Mouse (Mus musculus) kidney, embryonic 16.5 days (tissue): ENCODE results near the gene Tenm2. TPM values are rescaled to one million over a fixed set of nuclear protein-coding genes. Genes with fewer than 3 reads are reported as not detected.

Source experiments
- ATAC-seq: fragments of 200-750 bp; cut with Nextera tagmentation; 2 replicates; pipeline ENCODE4 v1.8.0; 2017; ENCODE audit warnings: moderate TSS enrichment; ENCODE audit not compliant: low FRiP score, low TSS enrichment
- H3K27ac ChIP-seq: fragments of 300-500 bp; sonication (generic); 2 replicates; pipeline ENCODE4 v1.5.1; 2014; ENCODE audit warnings: low read length
- H3K27me3 ChIP-seq: fragments of 300-500 bp; sonication (generic); 2 replicates; pipeline ENCODE4 v1.6.1; 2014; ENCODE audit warnings: low read length, control low read depth, mixed read lengths; ENCODE audit not compliant: insufficient read depth
- H3K36me3 ChIP-seq: fragments of 300-500 bp; sonication (generic); 2 replicates; pipeline ENCODE4 v1.6.1; 2014; ENCODE audit warnings: low read length, control low read depth, mixed read lengths; ENCODE audit not compliant: insufficient read depth
- H3K4me1 ChIP-seq: fragments of 300-500 bp; sonication (generic); 2 replicates; pipeline ENCODE4 v1.6.1; 2014; ENCODE audit warnings: low read length, control low read depth, mixed read lengths; ENCODE audit not compliant: insufficient read depth
- H3K4me2 ChIP-seq: fragments of 300-500 bp; sonication (generic); replicated peaks from 2 replicates; pipeline ENCODE4 v1.6.1; 2014; ENCODE audit warnings: low read depth, low read length
- H3K4me3 ChIP-seq: fragments of 300-500 bp; sonication (generic); 2 replicates; pipeline ENCODE4 v1.5.1; 2014; ENCODE audit warnings: mild to moderate bottlenecking, low read length
- H3K9ac ChIP-seq: fragments of 300-500 bp; sonication (generic); replicated peaks from 2 replicates; pipeline ENCODE4 v1.6.1; 2014; ENCODE audit warnings: low read length
- H3K9me3 ChIP-seq: fragments of 300-500 bp; sonication (generic); 2 replicates; pipeline ENCODE4 v1.6.1; 2016; ENCODE audit warnings: low read length, control low read depth
- WGBS: fragments of 180-500 bp; shearing (Covaris S2); extraction: QIAGEN DNeasy Blood & Tissue Kit; methylation state at CpG from one replicate; pipeline ENCODE4 v1.1.7; 2014; 5-methylcytosine and 5-hydroxymethylcytosine counted together
- polyA plus RNA-seq: library from polyadenylated mRNA; unstranded; fragments of >200 nt; fragmentation: Nextera tagmentation; extraction: Ambion mirVana; gene quantifications from 2 replicates; pipeline ENCODE4 v1.2.1, GENCODE M21; 2015

The Tenm2 gene
- polyA plus RNA-seq, 1 experiment from 2014 or later = 0.76 TPM

GRCm38 (mm10) chr11:36221271-36221975, 1014.3 kb downstream of the Tenm2 start:
- no peaks in the 10 kb centered on the region for H3K4me1 ChIP-seq
- no peak overlapping the region for H3K27ac ChIP-seq
- H3K27me3 ChIP-seq = no peaks in the 10 kb centered on the region
- 0 out of 2 replicates have a peak overlapping the region, but pooled peaks have one; percentile 18 for H3K9ac ChIP-seq
- H3K4me2 ChIP-seq = peak overlapping the region; percentile 54
- whole genome bisulfite sequencing = 18% methylated on average over 10 of the region's 10 CpGs
- H3K4me3 ChIP-seq = 0 out of 2 replicates have a peak overlapping the region, but pooled peaks have one; percentile 22
- peak; percentile 75 for ATAC-seq
- no peaks in the 10 kb centered on the region for H3K36me3 ChIP-seq
- no peaks in the 10 kb centered on the region for H3K9me3 ChIP-seq

- ATAC-seq = peak; percentile 63; the same call in 1 of the 2 replicates
- Histone ChIP-seq H3K9me3 (no peaks in the 10 kb centered on the region), H3K4me3 (no peak overlapping the region), H3K27ac (no peak overlapping the region), H3K27me3 (no peaks in the 10 kb centered on the region), H3K36me3 (no peaks in the 10 kb centered on the region), H3K4me2 (no peak overlapping the region), H3K4me1 (no peaks in the 10 kb centered on the region), H3K9ac (no peak overlapping the region)
- WGBS = 29% methylated on average over 5 of the region's 5 CpGs
Observed at GRCm38 (mm10) chr11:36220651-36221050, 1015.1 kb downstream of the Tenm2 start.

GRCm38 (mm10) chr11:36219586-36219985, 1016.2 kb downstream of the Tenm2 start:
- no peak overlapping the region for H3K4me2 ChIP-seq
- H3K9me3 ChIP-seq = no peaks in the 10 kb centered on the region
- H3K36me3 ChIP-seq = no peaks in the 10 kb centered on the region
- H3K9ac ChIP-seq = no peak overlapping the region
- no peak for ATAC-seq
- H3K4me3 ChIP-seq = no peak overlapping the region
- no peaks in the 10 kb centered on the region for H3K27me3 ChIP-seq
- H3K27ac ChIP-seq = no peak overlapping the region
- WGBS = 52% methylated on average over 4 of the region's 4 CpGs
- no peaks in the 10 kb centered on the region for H3K4me1 ChIP-seq

GRCm38 (mm10) chr11:36214589-36214988, 1021.2 kb downstream of the Tenm2 start:
- H3K27me3 ChIP-seq = no peaks in the 10 kb centered on the region
- H3K9ac ChIP-seq = no peak overlapping the region
- no peak for ATAC-seq
- no peak overlapping the region for H3K4me2 ChIP-seq
- 84% methylated on average over 3 of the region's 3 CpGs for WGBS
- no peaks in the 10 kb centered on the region for H3K36me3 ChIP-seq
- H3K4me3 ChIP-seq = no peak overlapping the region
- H3K27ac ChIP-seq = no peak overlapping the region
- H3K9me3 ChIP-seq = no peaks in the 10 kb centered on the region
- no peaks in the 10 kb centered on the region for H3K4me1 ChIP-seq

- H3K4me1 ChIP-seq = no peaks in the 10 kb centered on the region
- H3K9ac ChIP-seq = no peak overlapping the region
- H3K4me2 ChIP-seq = no peak overlapping the region
- H3K4me3 ChIP-seq = no peak overlapping the region
- H3K9me3 ChIP-seq = no peaks in the 10 kb centered on the region
- H3K36me3 ChIP-seq = no peaks in the 10 kb centered on the region
- H3K27me3 ChIP-seq = no peaks in the 10 kb centered on the region
- 79% methylated on average over 6 of the region's 6 CpGs for WGBS
- H3K27ac ChIP-seq = no peak overlapping the region
- ATAC-seq = no peak
Observed at GRCm38 (mm10) chr11:36204381-36204780, 1031.4 kb downstream of the Tenm2 start.

- Histone ChIP-seq H3K27ac (no peak overlapping the region), H3K36me3 (no peaks in the 10 kb centered on the region), H3K4me2 (no peak overlapping the region), H3K4me1 (no peaks in the 10 kb centered on the region), H3K4me3 (no peak overlapping the region), H3K9me3 (no peaks in the 10 kb centered on the region), H3K27me3 (no peaks in the 10 kb centered on the region), H3K9ac (no peak overlapping the region)
- WGBS = 69% methylated on average over 1 of the region's 1 CpGs
- no peak for ATAC-seq
Observed at GRCm38 (mm10) chr11:36203896-36204295, 1031.9 kb downstream of the Tenm2 start.

- Histone ChIP-seq H3K36me3 (no peaks in the 10 kb centered on the region), H3K27me3 (no peaks in the 10 kb centered on the region), H3K9me3 (no peaks in the 10 kb centered on the region), H3K4me2 (no peak overlapping the region), H3K27ac (no peak overlapping the region), H3K4me3 (no peak overlapping the region), H3K4me1 (no peaks in the 10 kb centered on the region), H3K9ac (no peak overlapping the region)
- no peak for ATAC-seq
- WGBS = 72% methylated on average over 2 of the region's 2 CpGs
Observed at GRCm38 (mm10) chr11:36194348-36194747, 1041.4 kb downstream of the Tenm2 start.

GRCm38 (mm10) chr11:36176106-36176505, 1059.7 kb downstream of the Tenm2 start:
- no peak overlapping the region for H3K4me3 ChIP-seq
- WGBS = 55% methylated on average over 7 of the region's 7 CpGs
- no peak for ATAC-seq
- 0 out of 2 replicates have a peak, but pooled peaks cover 7% of the 10 kb centered on the region for H3K4me1 ChIP-seq
- no peaks in the 10 kb centered on the region for H3K36me3 ChIP-seq
- no peak overlapping the region for H3K9ac ChIP-seq
- H3K27ac ChIP-seq = no peak overlapping the region
- H3K4me2 ChIP-seq = no peak overlapping the region
- no peaks in the 10 kb centered on the region for H3K9me3 ChIP-seq
- H3K27me3 ChIP-seq = 0 out of 2 replicates have a peak, but pooled peaks cover 3% of the 10 kb centered on the region

GRCm38 (mm10) chr11:36173076-36173690, 1062.6 kb downstream of the Tenm2 start:
- H3K9ac ChIP-seq = no peak overlapping the region
- 42% methylated on average over 11 of the region's 11 CpGs for WGBS
- 0 out of 2 replicates have a peak, but pooled peaks cover 7% of the 10 kb centered on the region for H3K4me1 ChIP-seq
- no peak for ATAC-seq
- H3K27ac ChIP-seq = no peak overlapping the region
- no peaks in the 10 kb centered on the region for H3K36me3 ChIP-seq
- H3K4me3 ChIP-seq = no peak overlapping the region
- H3K4me2 ChIP-seq = no peak overlapping the region
- 0 out of 2 replicates have a peak, but pooled peaks cover 3% of the 10 kb centered on the region for H3K27me3 ChIP-seq
- no peaks in the 10 kb centered on the region for H3K9me3 ChIP-seq

GRCm38 (mm10) chr11:36172520-36172919, 1063.2 kb downstream of the Tenm2 start:
- ATAC-seq = no peak
- no peak overlapping the region for H3K9ac ChIP-seq
- 80% methylated on average over 6 of the region's 6 CpGs for WGBS
- H3K4me2 ChIP-seq = no peak overlapping the region
- no peaks in the 10 kb centered on the region for H3K9me3 ChIP-seq
- H3K4me3 ChIP-seq = no peak overlapping the region
- H3K27ac ChIP-seq = no peak overlapping the region
- H3K36me3 ChIP-seq = no peaks in the 10 kb centered on the region
- 0 out of 2 replicates have a peak, but pooled peaks cover 3% of the 10 kb centered on the region for H3K27me3 ChIP-seq
- H3K4me1 ChIP-seq = 0 out of 2 replicates have a peak, but pooled peaks cover 7% of the 10 kb centered on the region
